Mouse (Mus musculus): ENCODE data around the gene Tmtc4.

DNA sequence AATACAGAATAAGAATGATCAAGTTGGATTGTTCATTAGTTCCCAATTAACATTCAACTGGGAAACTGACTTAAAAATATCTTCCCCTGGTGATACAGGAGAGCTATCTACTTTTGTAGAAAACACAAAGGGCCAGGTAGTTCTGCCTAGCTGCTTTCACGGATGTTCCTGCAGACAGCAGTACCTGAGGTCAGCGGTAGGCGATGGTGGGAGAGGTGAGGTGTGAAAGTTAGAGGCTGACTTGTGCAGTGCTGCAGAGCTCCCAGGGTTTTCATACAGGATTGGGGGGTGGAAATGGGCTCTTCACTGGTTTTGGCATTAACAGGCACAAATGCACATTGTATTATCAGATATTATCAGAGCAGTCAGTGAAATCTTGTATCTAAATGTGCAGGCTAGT, 106.0 kb downstream of the Tmtc4 start:
- TF ChIP-seq GATA1 (IDR thresholded peaks at IDR 0.05; ENCODE audit: borderline replicate concordance, low read length) (no peak), FLI1 (IDR thresholded peaks at IDR 0.05; ENCODE audit: low read length) (no peak)
